Mouse (Mus musculus) forebrain, embryonic 11.5 days (tissue): ENCODE measurements around the gene Vmn1r17. TPM values are rescaled to one million over a fixed set of nuclear protein-coding genes. Genes with fewer than 3 reads are reported as not detected.

Experiments used
- polyA plus RNA-seq: library from polyadenylated mRNA; unstranded; fragments of >200 nt; fragmentation: Nextera tagmentation; extraction: Ambion mirVana; gene quantifications from 2 replicates; pipeline ENCODE4 v1.2.1, GENCODE M21; 2014

Gene Vmn1r17
- polyA plus RNA-seq, 1 experiment from 2014 or later: not detected

Other genes with a start within 250 kb of the Vmn1r17 start
- gene Vmn1r11, start 230.3 kb downstream of the Vmn1r17 start, polyA plus RNA-seq: not detected in 2 replicates
- gene Vmn1r12, start 206.8 kb downstream of the Vmn1r17 start, polyA plus RNA-seq: not detected in 2 replicates
- gene Vmn1r13, start 160.4 kb downstream of the Vmn1r17 start, polyA plus RNA-seq: not detected in 2 replicates
- not detected in 2 replicates for gene Vmn1r14, start 132.0 kb downstream of the Vmn1r17 start, polyA plus RNA-seq
- not detected in 2 replicates for gene Vmn1r15, start 105.8 kb downstream of the Vmn1r17 start, polyA plus RNA-seq
- gene Vmn1r16, start 34.2 kb downstream of the Vmn1r17 start, polyA plus RNA-seq: not detected in 2 replicates
- not detected in 2 replicates for gene Vmn1r18, start 32.1 kb upstream of the Vmn1r17 start, polyA plus RNA-seq
- gene Vmn1r19, start 40.1 kb upstream of the Vmn1r17 start, polyA plus RNA-seq: not detected in 2 replicates
- gene Vmn1r20, start 65.2 kb upstream of the Vmn1r17 start, polyA plus RNA-seq: not detected in 2 replicates
- gene Ppm1k, start 171.7 kb upstream of the Vmn1r17 start, polyA plus RNA-seq: 6.2 and 6.7 TPM in 2 replicates
- 2.7 and 3.4 TPM in 2 replicates for gene Herc6, start 217.3 kb upstream of the Vmn1r17 start, polyA plus RNA-seq